Mouse (Mus musculus) frontal cortex, postnatal 25 days (tissue): Measurements from ENCODE around the gene Trim47.
"Not testable (repeated sequence)": the region's sequence is repeated elsewhere in the genome, so short reads cannot be mapped to it uniquely, and the experiment has no call there.

Source experiments
- DNase-seq, 2 experiments: peaks; one replicate each; pipeline ENCODE4 v3.0.0; 2022; ENCODE audit warnings: low spot score in 2 of 2

Trim47 gene

DNA sequence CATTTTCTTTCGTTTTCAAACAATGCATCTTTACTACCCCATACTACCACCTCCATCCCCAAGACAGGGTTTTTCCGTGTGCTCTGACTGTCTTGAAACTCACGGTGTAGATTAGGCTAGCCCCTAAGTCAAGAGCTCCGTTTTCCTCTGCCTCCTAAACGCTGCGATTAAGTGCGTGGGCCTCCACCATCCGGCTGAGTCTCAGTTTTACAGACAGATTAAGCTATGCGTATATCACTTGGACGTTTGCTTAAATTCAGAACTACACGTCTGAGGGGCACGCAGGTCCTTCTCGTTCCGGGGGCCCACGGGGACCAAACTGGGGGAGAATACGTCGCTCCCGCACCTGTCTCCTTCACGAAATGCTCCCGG is 11.1 kb upstream of the Trim47 start:
- no peak for DNase-seq

DNA sequence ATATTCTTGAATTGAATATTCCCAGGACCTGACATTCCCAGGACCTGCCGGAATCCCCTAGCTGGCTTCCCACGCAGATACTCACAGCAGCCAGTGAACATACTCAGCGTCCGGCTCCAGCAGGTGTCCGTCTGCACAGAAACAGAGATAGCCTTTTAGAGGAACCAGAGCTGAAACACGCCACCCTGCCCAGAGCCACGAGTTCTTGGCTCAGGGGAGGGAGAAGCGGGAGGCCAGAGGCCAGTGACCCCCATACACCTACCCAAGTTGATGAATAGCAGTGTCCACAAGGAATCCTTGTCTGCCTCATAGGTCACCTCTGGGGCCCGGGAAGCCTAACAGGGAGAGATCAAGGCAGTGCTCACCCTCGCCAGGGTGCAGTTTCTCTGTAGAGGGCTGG is 7.2 kb upstream of the Trim47 start:
- no peak for DNase-seq

DNA sequence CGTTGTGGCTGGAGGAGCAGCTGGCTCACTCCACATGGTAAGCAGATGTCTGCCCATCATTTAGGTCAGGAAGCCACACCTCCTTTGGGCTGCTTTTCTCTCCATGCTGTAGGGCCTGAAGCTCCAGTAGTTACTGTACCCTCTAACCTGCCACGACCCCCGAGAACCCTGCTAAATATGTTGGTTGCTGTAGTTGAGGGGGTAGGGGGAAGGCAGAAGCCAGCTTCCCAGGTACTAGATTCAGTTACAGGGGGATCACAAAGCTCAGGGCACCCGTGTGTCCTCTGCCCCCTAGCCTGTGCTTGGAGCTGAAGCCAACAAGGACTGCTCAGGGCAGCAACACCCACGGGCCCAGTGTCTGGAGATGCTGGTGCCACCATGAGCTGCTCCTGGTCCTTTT is 6.5 kb upstream of the Trim47 start:
- DNase-seq = no peak

DNA sequence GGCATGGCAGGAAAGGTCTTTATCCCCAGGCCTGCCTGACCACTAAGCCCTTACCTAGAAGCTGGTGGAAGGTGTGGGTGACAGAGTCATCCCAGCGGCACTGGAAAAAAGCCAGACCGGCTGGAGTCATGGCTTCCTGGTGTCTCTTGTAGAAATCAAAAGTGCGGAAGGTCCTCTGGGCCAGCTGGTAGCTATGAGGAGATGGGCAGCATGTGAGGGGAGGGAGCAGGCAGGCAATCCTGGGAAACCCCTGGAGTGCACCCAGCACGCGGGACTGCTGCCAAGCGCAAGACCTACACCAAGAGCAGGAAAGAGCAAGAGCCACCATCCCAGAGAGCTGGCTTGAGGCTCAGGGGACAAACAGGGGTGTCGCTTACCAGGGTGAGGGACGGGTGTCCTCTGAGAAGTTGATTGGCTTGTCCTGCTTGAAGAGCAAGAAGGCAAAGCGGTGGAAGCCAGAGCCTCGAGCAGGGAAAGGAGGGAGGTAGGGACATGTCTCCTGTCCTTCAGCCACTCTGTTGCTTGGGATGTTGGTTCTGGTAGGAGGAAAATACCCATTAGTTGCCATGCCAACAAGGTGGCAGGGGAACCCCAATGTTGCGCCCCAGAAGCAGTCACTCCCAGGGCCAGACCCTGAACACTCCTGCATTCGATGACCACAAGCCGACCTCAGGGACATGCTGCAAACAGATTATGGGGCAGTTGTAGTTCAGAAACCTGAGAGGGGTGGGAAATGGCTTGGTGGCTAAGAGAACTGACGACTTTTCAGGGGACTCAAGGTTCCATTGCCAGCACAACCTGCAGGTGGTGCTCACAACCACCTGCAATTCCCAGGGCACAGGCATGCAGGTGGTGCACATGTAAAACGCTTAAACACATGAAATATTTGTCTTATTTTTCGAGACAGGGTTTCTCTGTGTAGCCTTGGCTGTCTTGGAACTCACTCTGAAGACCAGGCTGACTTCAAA is 5.6 kb upstream of the Trim47 start:
- DNase-seq = no peak

DNA sequence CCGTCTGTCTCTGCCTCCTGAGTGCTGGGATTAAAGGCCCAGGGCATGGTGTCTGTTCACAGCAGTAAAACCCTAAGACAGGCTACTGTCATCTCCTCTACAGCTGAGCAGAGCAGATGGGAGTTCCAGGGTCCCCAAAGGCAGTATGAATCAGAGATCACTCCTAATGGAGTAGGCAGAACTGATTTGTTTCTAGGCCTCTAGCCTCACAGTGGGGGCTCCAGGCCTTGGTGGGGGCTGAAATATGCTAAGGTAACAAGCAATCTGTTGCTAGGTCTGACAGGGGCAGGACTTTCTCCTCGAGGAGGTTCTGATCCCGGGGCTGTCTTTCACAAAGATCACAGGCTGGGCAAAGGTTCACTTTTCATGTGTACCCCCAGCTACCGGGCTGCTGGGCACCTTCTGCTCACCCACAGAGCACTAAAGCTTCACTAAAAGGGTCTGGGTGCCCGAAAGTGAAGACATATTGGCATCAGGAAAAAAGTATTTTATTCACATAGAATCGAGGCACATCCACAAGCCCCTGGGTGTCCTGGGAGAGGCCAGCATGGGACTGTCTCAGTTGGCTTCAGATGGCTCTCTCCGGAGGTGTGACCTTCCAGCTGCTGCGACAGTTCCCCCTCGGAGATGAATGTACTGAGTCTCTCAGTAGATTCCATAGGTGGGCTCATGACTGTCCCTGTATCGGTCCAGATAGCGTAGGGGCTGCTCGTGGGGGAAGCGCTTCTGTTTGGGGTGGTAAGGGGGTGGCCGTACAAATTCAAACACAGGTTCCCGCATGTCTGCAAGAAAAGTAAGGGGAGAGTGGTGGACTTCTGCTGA is 4.5 kb upstream of the Trim47 start:
- DNase-seq = no peak

DNA sequence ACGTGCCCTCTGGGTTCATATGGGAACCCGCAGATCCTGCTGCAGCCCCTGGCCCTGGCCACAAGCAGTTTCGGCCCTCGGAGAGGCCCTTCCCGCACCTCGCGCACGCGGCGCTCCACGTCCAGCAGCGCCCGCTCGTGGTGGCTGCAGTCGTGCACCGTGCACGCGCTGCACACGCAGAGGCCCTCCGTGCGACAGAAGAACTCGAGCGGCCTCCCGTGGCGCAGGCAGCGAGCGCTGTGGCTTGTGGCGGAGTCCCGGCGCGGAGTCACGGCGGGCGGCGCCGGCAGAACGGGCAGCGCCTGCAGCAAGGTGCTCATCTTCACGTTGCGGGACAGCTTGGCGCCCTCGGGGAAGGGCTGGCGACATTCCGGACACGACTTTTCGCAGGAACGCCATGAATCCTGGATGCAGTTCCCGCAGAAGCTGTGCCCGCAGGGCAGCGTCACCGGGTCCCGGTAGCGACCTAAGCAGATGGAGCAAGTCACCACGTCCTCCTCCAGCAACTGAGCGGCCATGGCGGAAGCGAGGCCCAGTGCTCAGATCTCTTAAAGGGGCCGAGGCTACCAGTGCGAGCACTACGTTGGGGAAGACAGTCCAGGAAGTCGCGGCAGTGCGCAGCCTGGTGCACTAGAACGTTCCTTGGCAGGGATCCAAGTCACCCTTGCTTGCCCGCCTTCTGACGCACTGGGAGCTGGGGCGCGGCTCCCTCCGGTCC is 3.6 kb upstream of the Trim47 start, which contains the start of gene Trim65:
Trim65 (minus strand) TSS at position 641 of the 718 bp plus-strand sequence.
- DNase-seq = peak; percentile 69 to 76

DNA sequence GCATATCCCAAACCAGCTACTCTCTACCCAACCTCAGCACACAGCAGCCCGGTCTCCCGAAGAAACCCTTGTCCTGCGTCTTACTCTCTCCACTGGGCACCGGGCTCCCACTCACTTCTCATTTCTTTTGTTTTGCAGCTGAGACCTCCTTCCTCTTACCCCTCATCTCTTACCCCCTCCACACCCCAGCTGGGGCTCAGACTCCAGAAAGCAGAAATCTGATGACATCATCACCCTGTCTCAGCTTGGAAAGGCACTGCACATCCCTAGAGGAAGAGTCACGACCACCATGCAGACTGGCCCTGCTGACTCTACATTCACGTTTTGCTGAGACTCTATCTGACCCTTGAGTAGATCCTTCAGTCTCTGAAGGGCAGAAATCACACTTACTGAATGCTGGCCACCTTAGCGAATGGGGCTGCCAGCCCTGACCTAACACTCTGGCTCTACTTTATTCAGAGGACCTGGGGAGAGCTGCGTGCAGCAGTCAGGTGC is 3.0 kb upstream of the Trim47 start:
- DNase-seq = no peak

DNA sequence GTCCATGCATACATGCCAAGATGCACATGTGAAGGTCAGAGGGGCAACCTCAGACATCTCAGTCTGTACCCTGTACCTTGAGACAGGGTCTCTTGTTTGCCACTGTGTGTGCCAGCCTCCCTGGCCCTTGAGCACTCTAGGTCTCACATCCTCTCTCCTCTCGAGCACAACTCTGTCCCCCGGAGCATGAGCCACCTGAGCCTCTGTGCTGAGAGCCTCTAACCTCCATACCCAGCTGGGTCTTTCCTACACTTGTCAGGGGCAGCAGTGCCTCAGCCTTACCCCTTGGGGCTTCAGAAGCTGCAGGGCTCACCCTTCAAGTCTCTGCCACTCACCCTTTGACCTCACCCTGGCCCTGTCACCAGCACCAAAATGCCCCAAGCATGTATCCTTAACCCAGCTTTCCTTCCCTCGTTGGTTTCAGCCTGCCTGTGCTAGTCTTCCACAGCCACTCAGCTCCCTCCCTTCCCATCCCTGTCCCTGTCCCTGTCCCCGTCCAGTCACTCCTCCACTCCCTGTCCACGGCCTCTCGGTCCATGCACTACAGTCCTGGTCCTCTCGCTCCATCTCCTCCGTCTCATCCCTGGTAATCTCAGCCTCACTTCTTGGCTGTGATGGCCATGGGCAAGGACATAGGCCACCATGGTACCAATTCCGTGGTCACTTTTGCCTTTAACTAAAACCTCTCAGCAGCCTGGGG is 2.2 kb upstream of the Trim47 start:
- DNase-seq = no peak

DNA sequence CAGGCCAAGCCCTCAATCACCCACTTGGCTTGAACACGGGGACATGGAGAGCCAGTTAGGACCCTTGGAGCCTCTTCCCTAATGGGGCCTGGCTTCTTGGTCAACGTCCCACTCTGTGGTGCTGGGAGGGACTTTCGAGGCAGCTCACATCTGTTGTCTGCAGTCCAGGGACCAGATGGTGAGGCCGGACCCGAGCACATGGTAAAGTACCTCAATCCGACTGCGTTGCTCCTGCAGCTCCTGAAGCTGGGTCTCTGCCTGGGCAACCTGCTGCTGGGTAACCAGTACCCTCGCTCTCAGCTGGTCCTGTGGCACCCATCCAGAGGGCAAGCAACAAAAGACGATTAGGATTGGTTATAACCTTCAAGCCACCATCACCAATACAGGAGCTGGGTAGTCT is 976 bp upstream of the Trim47 start:
- DNase-seq = no peak

DNA sequence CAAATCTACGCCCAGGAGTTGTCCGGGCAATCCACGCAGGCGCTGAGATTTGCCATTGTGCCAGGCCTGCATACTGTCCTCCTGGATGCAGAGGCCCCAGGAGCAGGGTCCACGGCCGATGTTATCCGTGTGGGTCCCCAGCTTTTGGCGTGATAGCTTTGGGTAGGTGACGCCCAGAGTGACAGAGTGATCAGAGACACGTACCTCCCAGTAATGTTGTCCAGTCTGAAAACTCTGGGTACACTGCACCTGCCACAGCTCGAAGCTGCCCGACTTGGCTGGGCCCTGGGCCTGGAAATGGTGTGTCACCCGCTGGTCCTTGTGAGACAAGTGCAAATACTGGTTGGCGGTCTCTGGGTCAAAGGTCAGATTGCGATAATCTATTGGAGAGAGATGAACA is 749 bp downstream of the Trim47 start:
- no peak for DNase-seq

DNA sequence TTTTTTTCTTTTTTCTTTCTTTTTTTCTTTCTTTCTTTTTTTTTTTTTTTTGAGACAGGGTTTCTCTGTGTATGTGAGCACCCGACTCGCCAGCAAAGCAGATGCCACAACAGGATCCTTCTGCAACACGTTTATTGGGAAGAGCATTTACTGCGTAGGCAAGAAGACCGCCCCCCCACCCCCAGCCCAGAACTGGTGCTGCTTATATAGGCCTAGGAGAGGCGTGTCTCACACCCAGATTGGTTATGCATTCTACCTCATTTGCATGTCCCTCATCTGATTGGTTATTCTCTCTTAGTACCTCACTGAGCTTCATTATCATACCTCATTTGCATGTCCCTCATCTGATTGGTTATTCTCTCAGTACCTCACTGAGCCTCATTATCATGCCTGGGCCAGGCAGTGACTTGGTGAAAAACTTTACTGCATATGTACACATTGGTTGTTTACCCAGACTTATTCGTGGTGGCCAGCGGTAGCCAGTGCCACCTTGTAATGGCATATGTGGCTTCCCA is 5.2 kb downstream of the Trim47 start:
- DNase-seq = not testable (repeated sequence)

DNA sequence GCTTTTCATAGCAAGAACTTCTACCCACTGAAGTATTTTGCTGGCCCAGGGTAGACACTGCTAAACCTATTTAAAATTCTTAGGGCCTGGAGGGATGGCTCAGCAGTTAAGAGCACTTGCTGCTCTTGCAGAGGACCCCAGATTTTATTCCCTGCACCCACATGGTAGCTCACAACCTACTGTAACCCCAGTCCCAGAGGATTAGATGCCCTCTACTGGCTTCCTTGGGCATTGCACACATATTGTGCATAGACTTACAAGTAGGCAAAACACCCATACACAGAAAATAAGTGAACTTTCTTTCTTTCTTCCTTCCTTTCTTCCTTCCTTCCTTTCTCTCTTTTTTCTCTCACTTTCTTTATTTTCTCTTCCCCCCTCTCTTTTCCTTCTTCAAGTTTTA is 9.2 kb downstream of the Trim47 start:
- DNase-seq = no peak

DNA sequence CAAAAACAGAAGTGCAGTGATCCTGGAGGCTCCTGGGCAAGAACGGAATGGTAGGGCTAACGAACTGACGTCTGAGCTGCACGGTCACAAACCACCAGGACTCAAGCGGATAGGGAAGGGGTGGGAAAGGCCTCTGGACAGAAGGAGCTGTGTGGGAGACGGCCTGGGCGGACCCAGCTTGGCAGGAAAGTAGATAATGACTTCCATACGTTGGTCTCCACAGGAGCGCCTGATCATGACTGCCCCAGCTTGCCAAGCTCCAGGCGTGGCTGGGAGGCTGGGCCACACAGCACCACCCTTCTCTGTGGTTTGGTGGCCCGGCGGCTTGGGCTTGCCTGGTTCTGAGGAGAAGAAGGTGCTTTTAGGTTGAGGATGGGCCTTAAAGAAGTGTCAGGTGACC is 9.8 kb downstream of the Trim47 start:
- DNase-seq = no peak

DNA sequence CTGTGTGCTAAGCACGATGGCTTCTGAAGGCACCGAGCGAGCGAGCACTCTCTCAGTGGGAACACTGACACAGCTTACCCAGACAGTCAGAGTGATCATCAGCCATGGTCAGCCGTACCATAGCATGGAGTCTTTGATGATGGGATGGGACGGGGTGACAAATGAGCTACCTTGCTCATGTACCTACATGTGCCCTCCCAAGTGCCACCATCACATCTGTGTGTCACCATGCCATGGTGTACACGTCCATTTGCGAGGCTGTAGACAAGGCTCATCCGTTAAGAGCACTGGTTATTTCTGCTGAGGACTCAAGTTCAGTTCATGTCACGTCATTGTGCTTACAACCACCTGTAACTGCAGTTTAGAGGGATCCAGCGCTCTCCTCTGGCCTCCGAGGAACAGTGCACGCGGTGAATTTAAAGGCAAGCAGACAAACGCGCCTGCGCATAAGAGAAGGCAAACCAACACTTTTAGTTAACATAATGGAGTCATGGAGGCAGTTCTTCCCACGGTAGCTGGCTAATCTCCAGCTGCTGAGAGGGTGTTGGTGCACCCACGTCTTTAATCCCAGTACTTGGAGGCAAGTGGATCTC is 15.3 kb downstream of the Trim47 start:
- no peak for DNase-seq

DNA sequence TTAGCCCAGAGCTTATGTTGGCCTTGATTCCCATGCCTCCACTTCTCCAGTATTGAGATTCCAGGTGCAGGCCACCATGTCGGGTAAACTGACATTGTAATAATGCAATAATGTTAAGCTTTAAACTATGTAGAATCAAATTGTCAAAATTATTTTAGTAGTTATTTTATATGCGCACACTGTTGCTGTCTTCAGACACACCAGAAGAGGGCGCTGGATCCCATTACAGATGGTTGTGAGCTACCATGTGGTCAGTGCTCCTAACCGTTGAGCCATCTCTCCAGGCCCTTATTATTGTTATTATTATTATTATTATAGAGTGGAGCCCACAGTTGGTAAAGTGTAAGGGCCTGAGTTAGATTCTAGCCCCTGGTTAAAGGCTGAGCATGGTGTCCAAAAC is 15.9 kb downstream of the Trim47 start:
- no peak for DNase-seq

DNA sequence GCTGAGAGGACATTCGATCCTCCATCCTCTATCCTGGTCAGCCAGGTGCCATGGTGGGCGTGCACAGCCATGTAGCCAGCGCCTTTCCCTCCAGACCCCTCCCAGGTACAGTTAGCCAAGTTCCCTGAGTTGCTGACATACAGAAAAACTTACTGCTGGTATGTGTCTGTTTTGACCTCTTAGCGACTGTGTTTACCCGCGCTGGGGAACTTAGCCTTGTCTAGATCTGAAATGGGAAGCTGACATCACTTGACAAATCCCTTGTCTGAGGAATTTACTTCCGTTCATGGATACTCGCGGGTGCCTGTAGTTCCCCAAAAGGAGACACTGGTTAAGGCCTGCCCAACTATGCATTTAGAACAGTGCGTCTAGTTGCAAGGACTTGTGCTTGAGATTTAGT is 16.5 kb downstream of the Trim47 start:
- DNase-seq = no peak

DNA sequence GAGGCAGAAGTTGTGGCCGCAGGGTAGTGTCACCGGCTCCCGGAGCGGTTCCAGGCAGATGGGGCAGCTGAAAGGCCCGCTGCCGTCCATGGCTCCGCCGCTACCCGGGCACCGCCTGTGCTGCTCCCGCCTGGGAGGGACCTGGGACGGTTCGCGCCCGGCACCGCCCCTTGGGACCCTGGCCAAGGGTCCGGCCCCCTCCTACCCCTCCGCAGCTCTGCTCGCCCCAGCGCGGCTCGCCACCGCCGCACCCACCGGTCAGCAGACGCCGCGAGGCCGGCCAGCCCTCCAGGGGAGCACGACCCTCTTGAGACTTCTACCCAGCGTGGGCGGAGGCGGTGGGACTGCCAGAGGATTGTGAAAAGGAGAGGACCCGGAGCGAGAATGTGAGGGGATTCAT is 16.9 kb downstream of the Trim47 start:
- DNase-seq = no peak

DNA sequence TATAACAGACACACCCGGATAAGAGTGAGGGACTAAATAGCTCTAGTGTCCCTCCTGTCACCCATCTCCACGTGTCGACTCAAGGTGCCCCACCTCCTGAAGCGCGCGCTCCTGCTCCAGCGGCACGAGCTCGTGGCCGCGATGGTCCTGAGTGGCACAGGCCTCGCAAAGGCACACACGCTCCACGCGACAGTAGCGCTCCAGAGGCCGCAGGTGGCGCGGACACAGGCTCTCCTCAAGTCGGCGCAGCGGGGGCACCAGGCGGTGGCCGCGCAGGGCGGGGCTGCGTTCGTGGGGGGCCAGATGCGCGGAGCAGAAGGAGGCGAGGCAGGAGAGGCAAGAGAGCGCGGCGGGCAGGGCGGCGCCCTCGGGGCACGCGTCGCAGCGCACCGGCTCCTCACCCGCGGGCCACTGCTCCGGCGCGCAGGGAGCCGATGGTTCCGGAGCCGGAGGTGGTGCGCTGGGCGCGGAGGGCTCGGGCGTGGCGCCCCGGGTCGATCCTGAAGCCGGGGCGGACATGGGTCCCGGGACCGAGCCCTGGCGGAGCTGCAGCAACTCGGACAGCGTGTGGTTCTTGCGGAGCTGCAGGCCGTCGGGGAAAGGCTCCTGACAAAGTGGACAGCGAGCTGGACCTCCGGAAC is 17.4 kb downstream of the Trim47 start:
- DNase-seq = no peak

DNA sequence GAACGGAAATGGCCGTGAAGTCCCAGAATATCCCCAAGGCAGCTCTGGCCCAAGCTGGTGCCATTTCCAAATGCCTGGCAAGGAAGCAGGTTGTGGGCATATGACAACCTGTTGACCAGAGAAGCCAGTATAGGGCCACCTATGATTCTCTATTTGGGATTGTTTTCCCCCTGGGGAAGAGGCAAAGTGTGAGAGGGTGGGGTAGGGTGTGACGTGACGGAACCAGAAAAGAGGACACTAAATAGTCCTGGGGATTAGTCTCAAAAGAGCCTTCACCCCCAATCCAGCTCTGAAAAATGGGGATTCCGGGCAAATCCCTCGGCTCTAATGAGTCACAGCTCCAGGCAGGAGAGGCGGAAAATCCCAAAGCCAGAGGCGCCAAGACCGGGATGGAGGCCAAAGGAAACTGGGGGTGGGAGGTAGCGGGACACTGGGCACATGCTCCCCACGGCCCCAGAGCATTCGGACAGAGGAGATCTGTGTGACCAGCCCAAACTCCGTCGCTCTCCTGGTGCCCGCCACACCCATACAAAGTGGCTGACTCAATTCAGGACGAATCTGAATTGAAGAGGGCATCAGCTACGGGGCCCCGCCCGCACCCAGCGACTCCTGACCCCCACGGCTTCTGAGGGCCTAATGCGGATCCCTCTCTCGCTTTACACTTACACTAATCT is 18.4 kb downstream of the Trim47 start:
- DNase-seq = no peak
